In the genomic region with DNA sequence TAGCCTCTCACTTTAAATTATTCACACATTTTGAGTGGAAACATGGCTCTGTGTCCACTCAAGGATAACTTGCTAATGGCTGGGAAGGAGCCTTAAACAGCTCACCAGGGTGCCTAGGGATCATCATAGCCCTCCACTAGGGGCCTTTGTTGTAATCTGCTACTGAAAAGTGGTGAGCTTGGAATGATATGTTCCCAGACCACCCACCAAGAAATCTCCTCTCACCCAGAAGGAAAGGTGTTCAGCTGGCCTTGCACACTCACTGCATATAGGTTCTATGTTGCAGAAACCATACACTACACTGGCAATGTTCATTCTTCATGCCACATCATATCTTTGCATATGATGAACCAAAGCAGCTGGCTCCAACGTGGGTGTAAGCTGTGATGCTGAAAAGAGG, we compare ENCODE assay signal across 16 mouse cellular contexts.
"Had no signal": no experiment of that assay in that cellular context is flagged by ENCODE, and none has a peak within 500 bp of the region (broad histone marks: within the 10 kb centered on the region; RNA-seq: fewer than 3 reads in every experiment).

No protein-coding gene starts in this region.

- H3K27me3 ChIP-seq: neural tube, embryonic 13.5 days; neural tube, embryonic 15.5 days; stomach, embryonic 15.5 days had no signal

- H3K4me3 ChIP-seq: neural tube, embryonic 13.5 days; neural tube, embryonic 15.5 days; stomach, embryonic 15.5 days had no signal

- H3K4me2 ChIP-seq: neural tube, embryonic 13.5 days; neural tube, embryonic 15.5 days; stomach, embryonic 15.5 days had no signal

- H3K36me3 ChIP-seq: neural tube, embryonic 13.5 days; neural tube, embryonic 15.5 days; stomach, embryonic 15.5 days had no signal

- H3K27ac ChIP-seq: neural tube, embryonic 13.5 days; neural tube, embryonic 15.5 days; stomach, embryonic 15.5 days; stomach, postnatal 0 days had no signal

- DNase-seq: retina, postnatal 1 day; right cerebral cortex, adult 18-20 months; right cerebral cortex, postnatal 14 days; right cerebral cortex, postnatal 25 days; right cerebral cortex, postnatal 4 days; spleen, adult 18-20 months; thymus, adult 18-20 months; thymus, adult 2 months; thymus, postnatal 14 days; thymus, postnatal 25 days; thymus, postnatal 36 days; thymus, postnatal 4 days had no signal

- H3K9me3 ChIP-seq: neural tube, embryonic 13.5 days; neural tube, embryonic 15.5 days; stomach, embryonic 15.5 days had no signal

- H3K9ac ChIP-seq: neural tube, embryonic 13.5 days; neural tube, embryonic 15.5 days; stomach, embryonic 15.5 days had no signal

- H3K4me1 ChIP-seq: neural tube, embryonic 13.5 days; neural tube, embryonic 15.5 days; stomach, embryonic 15.5 days had no signal
